Mouse (Mus musculus) skeletal muscle tissue, adult 2 months (tissue): ENCODE measurements around the gene Olfr986.

Experiments
- DNase-seq: peaks from one replicate; pipeline ENCODE4 v3.0.0-alpha.2; 2012; ENCODE audit warnings: low read depth, low spot score

Olfr986 gene

GRCm38 (mm10) chr9:40234233-40235072, 53.7 kb downstream of the Olfr986 start:
- DNase-seq: no peak

- DNase-seq: no peak
These were observed 54.5 kb downstream of the Olfr986 start for GRCm38 (mm10) chr9:40235220-40235619.
